Mouse (Mus musculus) mesoderm, embryonic 11.5 days (tissue): Measurements from ENCODE around the gene Srgap2.

Source experiments
- DNase-seq: peaks from one replicate; pipeline ENCODE4 v3.0.0-alpha.2; 2012; ENCODE audit warnings: low read depth, low spot score

The Srgap2 gene

GRCm38 (mm10) chr1:131473631-131474118 lies 53.5 kb downstream of the Srgap2 start:
- no peak for DNase-seq

GRCm38 (mm10) chr1:131470597-131470996 lies 56.6 kb downstream of the Srgap2 start:
- DNase-seq = no peak

- DNase-seq = no peak
Measured at GRCm38 (mm10) chr1:131465855-131466254, 61.3 kb downstream of the Srgap2 start.

- no peak for DNase-seq
Measured at GRCm38 (mm10) chr1:131463953-131464627, 63.1 kb downstream of the Srgap2 start.

- no peak for DNase-seq
Measured at GRCm38 (mm10) chr1:131462541-131463067, 64.5 kb downstream of the Srgap2 start.

GRCm38 (mm10) chr1:131460914-131461530 lies 66.1 kb downstream of the Srgap2 start:
- no peak for DNase-seq

- no peak for DNase-seq
Measured at GRCm38 (mm10) chr1:131455355-131455890, 71.7 kb downstream of the Srgap2 start.

GRCm38 (mm10) chr1:131454386-131454785 lies 72.8 kb downstream of the Srgap2 start:
- no peak for DNase-seq

- no peak for DNase-seq
Measured at GRCm38 (mm10) chr1:131453335-131453734, 73.8 kb downstream of the Srgap2 start.

- no peak for DNase-seq
Measured at GRCm38 (mm10) chr1:131448373-131448772, 78.8 kb downstream of the Srgap2 start.

GRCm38 (mm10) chr1:131447333-131447732 lies 79.8 kb downstream of the Srgap2 start:
- DNase-seq = no peak

- DNase-seq = no peak
Measured at GRCm38 (mm10) chr1:131446577-131446976, 80.6 kb downstream of the Srgap2 start.

- DNase-seq = no peak
Measured at GRCm38 (mm10) chr1:131438556-131438955, 88.6 kb downstream of the Srgap2 start.

- DNase-seq = no peak
Measured at GRCm38 (mm10) chr1:131437975-131438374, 89.2 kb downstream of the Srgap2 start.

GRCm38 (mm10) chr1:131436609-131437008 lies 90.5 kb downstream of the Srgap2 start:
- DNase-seq = no peak

GRCm38 (mm10) chr1:131431456-131432246 lies 95.5 kb downstream of the Srgap2 start:
- peak; percentile 47 for DNase-seq

GRCm38 (mm10) chr1:131427140-131427821 lies 99.9 kb downstream of the Srgap2 start:
- DNase-seq = peak; percentile 36

- DNase-seq = no peak
Measured at GRCm38 (mm10) chr1:131423061-131423460, 104.1 kb downstream of the Srgap2 start.

- no peak for DNase-seq
Measured at GRCm38 (mm10) chr1:131421113-131421512, 106.0 kb downstream of the Srgap2 start.

GRCm38 (mm10) chr1:131420660-131421059 lies 106.5 kb downstream of the Srgap2 start:
- no peak for DNase-seq

GRCm38 (mm10) chr1:131419307-131419706 lies 107.8 kb downstream of the Srgap2 start:
- DNase-seq = no peak
